Mouse (Mus musculus) embryo, embryonic 11 days (tissue): ENCODE measurements around the gene Coro7.
"Not testable (repeated sequence)": the region's sequence is repeated elsewhere in the genome, so short reads cannot be mapped to it uniquely, and the experiment has no call there.

Experiments used
- DNase-seq: peaks from one replicate; pipeline ENCODE4 v3.0.0-alpha.2; 2015

Gene Coro7

GRCm38 (mm10) chr16:4679121-4680018, at the start of gene Coro7:
TSS of gene Coro7 (minus strand) at chr16:4679777.
- peak; percentile 97 for DNase-seq

DNA sequence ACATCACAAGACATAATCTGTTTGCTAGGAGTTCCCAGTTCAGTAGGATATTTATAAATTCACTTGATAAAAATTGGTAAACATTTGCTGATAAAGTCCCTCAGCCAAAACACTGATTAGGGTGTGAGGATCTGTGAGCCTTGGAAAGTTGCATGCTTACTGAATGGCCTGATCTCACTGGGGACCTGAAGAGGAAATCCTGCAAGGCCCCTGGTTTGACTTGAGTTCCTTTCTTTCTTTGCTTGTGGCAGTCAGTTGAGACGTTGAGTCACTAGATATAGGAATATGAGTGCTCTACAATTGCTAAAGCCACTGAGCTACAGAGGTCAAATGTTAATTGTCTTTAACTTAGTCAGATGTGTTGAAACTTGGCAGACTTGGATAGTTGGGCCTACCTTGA, 48.4 kb upstream of the Coro7 start:
- DNase-seq, result no peak

- DNase-seq, result no peak
Measured at GRCm38 (mm10) chr16:4727526-4727925, 47.9 kb upstream of the Coro7 start.

DNA sequence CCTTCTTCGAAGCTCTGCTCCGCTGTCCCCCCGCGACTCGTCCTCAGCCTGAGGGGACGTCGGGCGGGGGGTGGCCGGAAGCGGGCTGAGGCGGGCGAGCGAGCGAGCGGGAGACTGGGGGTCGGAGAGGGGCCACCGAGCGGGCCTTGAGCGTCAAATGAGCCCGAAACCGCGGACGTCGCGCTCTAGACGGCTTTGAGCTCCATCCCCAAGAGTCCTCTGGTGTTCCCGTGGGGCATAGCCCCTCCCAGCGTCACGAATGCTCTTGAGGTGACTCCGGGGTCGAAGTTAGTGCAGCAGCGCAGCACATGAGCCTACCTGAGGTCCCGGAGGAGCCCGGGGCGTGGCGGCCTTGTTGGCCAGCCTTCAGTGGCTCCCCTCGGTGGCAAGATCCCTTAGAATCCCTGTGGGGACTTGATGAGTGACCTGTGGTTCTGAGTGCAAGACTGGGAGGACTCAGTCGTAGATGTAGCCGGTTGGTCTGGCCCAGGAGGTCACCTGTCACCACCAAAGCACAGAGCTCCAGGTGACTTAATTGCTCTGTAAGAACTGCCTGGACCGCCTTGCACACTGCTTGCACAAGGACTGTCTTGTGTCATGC, 47.1 kb upstream of the Coro7 start:
- no peak for DNase-seq

- peak; percentile 94 for DNase-seq
Measured at GRCm38 (mm10) chr16:4725780-4726527, 46.4 kb upstream of the Coro7 start, which contains the start of gene Hmox2. TSS of gene Hmox2 (plus strand) at chr16:4726361.

- DNase-seq, result no peak
Measured at GRCm38 (mm10) chr16:4725266-4725665, 45.7 kb upstream of the Coro7 start.

- DNase-seq, result no peak
Measured at GRCm38 (mm10) chr16:4722915-4723209, 43.3 kb upstream of the Coro7 start.

DNA sequence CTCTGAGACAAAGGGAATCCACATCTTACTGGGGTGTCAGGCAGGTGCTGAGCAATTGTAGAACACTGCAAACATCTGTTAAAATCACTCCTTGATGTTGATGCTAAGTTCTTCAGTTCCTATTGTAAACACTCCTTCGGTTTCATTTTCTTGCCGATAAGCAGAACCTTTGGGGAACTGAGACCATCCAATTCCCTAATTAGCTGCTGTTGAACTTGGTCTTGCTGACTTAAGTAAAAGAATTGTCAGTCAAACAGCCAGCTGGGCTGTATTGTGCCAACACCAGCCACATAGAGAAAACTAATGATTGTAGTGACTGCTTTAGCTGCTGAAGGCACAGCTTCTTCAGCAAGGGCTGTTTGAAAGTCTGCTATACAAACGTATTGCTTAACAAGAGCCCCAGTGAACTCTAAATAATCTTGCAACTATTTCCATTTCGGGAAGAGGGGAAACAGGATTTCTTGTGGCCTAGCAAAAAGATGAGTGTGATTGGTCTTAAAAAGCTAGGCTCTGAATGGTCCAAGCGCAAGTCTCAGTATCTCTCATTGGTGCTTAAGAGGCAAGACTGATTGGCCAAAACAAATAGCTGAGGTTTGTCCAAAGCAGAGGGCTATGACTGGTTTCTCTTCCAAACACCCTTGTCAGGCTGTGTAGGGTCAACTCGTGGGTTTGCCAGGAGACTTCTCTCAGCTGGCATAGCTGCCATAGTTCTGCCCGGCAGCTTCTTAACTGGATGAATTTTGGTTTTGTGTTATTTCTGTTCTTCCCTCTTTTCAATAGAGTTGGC, 42.7 kb upstream of the Coro7 start:
- DNase-seq, result no peak

- peak; percentile 89 for DNase-seq
Measured at GRCm38 (mm10) chr16:4718753-4719518, 39.4 kb upstream of the Coro7 start, which contains the start of gene Nmral1. TSS of gene Nmral1 (minus strand) at chr16:4719356.

GRCm38 (mm10) chr16:4717866-4718265, 38.3 kb upstream of the Coro7 start:
- no peak for DNase-seq

DNA sequence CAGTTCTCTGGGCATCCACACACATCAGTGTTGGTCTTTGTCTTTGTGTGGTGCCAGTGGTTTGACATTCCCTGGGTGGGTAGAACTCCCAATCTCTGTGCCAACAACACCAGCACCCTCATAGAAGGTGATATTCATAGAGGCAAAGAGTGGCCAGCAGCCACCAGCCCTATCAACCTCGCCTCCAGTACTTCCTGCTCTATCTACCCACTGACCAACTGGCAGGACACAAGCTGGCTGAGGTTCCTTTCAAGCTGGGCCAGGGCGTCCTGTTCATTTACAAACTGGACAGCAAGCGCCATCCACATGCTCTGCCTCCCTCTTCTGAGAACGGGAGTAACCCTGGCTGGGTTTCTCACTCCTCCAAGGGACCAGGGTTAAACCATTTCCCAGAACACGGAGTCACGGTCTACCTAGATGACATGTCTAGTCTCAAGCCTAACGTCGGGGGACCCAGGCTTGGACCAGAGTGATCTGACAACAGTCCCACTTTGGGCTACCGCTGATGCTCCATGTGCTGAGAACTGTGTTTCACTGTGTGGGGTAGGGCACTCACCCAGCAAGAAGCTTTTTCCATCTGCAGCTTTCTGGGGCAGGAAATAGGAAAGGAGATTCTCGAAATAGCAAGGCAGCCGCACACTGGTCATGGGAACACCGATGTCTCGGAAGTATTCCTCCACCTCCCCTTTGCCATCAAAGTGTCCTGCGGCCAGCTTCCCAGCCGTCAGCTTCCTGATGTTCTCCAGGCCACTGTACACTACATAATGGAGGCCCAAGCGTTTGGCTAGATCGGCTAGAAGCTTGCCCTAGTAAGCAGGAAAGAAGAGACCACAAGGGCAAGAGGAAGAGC, 34.5 kb upstream of the Coro7 start:
- no peak for DNase-seq

DNA sequence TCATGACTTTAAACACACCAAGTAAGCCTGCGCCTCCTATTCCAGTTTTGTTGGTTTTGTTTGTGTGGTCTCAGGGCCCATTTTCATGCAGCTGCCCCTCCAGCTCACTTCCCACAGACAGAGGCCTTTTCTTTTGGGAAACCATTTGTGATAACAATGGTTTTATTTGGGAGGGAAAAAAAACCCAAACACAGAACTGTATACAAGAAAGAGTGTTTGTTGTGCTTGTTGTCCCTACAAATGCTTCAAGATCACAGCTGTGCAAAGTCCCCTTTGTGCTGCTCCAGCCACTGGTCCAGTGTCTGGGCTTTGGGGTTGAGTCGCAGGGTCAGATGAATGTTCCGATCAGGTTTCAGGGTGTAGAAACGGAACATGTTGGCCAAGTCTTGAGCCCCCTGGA, 31.6 kb upstream of the Coro7 start:
- no peak for DNase-seq

- no peak for DNase-seq
Measured at GRCm38 (mm10) chr16:4705541-4705940, 26.0 kb upstream of the Coro7 start.

DNA sequence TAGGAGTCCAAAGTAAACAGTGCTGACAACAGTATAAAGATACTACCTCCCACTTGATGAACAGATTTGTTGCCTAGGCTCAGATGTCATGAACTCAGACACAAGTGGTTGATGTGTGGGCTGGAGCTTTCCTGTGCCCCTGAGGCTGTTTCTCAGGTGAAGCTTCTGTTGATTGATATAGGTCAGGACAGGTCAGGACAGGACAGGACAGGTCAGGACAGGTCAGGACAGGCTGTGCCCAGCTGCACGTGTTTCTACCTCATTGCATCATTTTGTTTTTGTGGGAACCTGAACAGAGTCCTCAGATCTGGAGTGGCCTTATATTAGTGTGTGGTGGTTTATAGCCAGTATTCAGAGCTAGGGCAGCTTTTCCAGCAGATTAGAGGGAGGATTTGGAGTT, 23.1 kb upstream of the Coro7 start:
- no peak for DNase-seq

GRCm38 (mm10) chr16:4701211-4701610, 21.6 kb upstream of the Coro7 start:
- DNase-seq, result no peak

DNA sequence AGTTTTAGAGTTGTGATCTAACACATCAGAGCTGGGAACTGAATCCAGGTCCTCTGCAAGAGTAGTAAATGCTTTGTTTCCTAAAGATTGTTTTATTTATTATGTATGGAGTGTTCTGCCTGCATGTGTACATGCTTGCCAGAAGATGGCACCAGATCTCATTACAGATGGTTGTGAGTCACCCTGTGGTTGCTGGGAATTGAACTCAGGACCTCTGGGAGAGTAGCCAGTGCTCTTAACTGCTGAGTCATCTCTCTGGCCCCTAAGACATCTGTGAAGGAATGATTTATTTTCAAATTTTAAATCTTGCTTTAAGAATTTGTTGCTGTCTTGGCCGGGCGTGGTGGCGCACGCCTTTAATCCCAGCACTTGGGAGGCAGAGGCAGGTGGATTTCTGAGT, 9.8 kb upstream of the Coro7 start:
- not testable (repeated sequence) for DNase-seq

DNA sequence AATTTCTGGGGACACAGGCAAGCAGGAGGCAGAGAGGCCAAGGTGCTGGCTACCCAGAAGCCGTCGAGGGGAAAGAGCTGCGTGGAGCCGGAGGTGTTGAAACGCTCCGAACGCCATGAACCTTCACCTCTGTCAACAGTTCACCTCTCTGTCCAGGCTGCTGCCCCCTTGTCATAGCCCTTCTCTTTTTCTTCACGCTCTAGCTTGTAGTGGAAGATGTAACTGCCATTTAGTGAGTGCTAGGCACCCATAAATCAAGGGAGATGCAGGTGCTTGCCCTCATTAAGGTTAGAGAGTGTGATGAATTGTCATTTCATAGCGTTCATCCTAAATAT, 4.8 kb upstream of the Coro7 start:
- DNase-seq, result no peak

GRCm38 (mm10) chr16:4683581-4684456, 4.2 kb upstream of the Coro7 start:
- peak; percentile 98 for DNase-seq

DNA sequence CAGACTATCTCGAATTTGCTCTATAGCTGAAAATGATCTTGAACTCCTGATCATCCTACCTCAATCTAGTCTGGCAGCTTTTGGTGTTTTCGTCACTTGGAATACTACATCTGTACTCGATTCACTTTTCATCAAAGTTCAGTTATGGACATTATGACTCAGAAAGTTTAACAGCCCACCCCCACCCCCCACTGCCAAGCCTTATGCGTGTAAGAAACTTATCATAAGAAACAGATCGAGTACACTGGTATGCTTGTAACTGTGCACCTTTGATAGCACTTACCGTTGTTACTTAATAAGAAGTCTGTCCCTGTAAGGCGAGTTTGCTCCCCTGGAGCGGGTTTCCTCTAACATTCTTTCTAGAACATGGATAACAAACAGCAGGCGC, 3.6 kb upstream of the Coro7 start:
- DNase-seq, result no peak

- DNase-seq, result no peak
Measured at GRCm38 (mm10) chr16:4682628-4683179, 3.1 kb upstream of the Coro7 start.
